Mouse (Mus musculus): ENCODE data around the gene A530016L24Rik. TPM values are rescaled to one million over a fixed set of nuclear protein-coding genes. Genes with fewer than 3 reads are reported as not detected.

The A530016L24Rik gene
- polyA plus RNA-seq, 1 experiment: not detected

DNA sequence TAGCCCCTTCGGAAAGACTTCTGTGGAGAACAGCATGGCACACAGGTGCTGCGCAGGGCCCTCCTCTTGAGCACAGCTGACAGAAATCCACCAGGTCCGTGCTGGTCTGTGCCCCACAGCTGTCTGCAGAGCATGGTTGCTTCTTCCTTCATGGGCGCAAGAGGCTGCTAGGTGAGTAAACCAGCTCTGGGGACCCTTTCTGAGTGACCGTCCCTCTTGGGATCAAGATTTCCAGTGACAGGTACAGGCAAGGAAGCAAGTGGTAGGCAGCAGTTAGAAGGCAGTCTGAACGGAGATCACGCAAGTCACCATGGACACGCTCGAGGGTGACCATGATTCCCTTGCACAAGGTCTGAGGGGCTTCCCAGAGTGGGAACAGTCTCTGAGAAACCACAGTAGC lies 287 bp downstream of the A530016L24Rik start:
- Histone ChIP-seq H3K27ac (ENCODE audit: insufficient read depth, low read depth, low read length) (no peak overlapping the region), H3K4me1 (ENCODE audit: control insufficient read depth, insufficient read depth, low read length) (peaks cover 14% of the 10 kb centered on the region), H3K4me3 (ENCODE audit: insufficient read depth, low read depth, low read length) (no peak overlapping the region)
- TF ChIP-seq POLR2A (IDR thresholded peaks at IDR 0.05; ENCODE audit: insufficient read depth, low read depth, low read length) (no peak), CTCF (IDR thresholded peaks at IDR 0.05; ENCODE audit: insufficient read depth, low read depth, low read length) (no peak)
- WGBS: 97% methylated on average over 9 of the region's 9 CpGs

GRCm38 (mm10) chr12:112490444-112490939 lies 1.2 kb downstream of the A530016L24Rik start:
- Histone ChIP-seq H3K27ac (ENCODE audit: insufficient read depth, low read depth, low read length) (no peak overlapping the region), H3K4me3 (ENCODE audit: insufficient read depth, low read depth, low read length) (no peak overlapping the region), H3K4me1 (ENCODE audit: control insufficient read depth, insufficient read depth, low read length) (peaks cover 14% of the 10 kb centered on the region)
- WGBS: 67% methylated on average over 3 of the region's 3 CpGs
- TF ChIP-seq POLR2A (IDR thresholded peaks at IDR 0.05; ENCODE audit: insufficient read depth, low read depth, low read length): no peak

GRCm38 (mm10) chr12:112496136-112496535 lies 6.9 kb downstream of the A530016L24Rik start:
- Histone ChIP-seq H3K4me1 (ENCODE audit: control insufficient read depth, insufficient read depth, low read length) (peaks cover 4% of the 10 kb centered on the region), H3K4me3 (ENCODE audit: insufficient read depth, low read depth, low read length) (no peak overlapping the region), H3K27ac (ENCODE audit: insufficient read depth, low read depth, low read length) (no peak overlapping the region)
- WGBS: 66% methylated on average over 5 of the region's 5 CpGs
- no peak for TF ChIP-seq POLR2A (IDR thresholded peaks at IDR 0.05; ENCODE audit: insufficient read depth, low read depth, low read length)
- TF ChIP-seq CTCF (IDR thresholded peaks at IDR 0.05; ENCODE audit: insufficient read depth, low read depth, low read length): no peak

DNA sequence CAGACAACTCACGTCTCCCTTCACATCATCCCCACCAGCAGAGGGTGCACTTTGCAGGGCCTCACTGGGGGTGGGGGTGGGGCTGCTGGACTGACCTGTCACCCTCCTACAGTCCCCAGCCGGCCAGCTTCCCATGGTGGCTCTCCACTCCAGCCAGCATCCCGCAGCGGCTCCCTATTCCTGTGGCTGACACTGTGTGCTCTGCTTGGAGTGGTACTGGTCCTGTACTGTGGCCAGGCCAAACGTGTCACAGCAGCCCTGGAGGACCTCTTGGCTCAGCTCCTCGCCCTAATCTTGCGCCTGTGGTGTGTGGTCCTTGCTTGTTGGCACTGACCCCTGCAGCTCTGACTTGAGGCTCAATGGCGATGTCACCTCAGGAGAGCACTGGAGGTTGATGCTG lies 8.5 kb downstream of the A530016L24Rik start:
- TF ChIP-seq CTCF (IDR thresholded peaks at IDR 0.05; ENCODE audit: insufficient read depth, low read depth, low read length) (no peak), POLR2A (IDR thresholded peaks at IDR 0.05; ENCODE audit: insufficient read depth, low read depth, low read length) (no peak)
- 65% methylated on average over 8 of the region's 8 CpGs for WGBS
- H3K4me1 ChIP-seq (ENCODE audit: control insufficient read depth, insufficient read depth, low read length): no peaks in the 10 kb centered on the region

GRCm38 (mm10) chr12:112498683-112499082 lies 9.4 kb downstream of the A530016L24Rik start:
- TF ChIP-seq CTCF (IDR thresholded peaks at IDR 0.05; ENCODE audit: insufficient read depth, low read depth, low read length) (no peak), POLR2A (IDR thresholded peaks at IDR 0.05; ENCODE audit: insufficient read depth, low read depth, low read length) (no peak)
- Histone ChIP-seq H3K4me1 (ENCODE audit: control insufficient read depth, insufficient read depth, low read length) (peaks cover 6% of the 10 kb centered on the region; the same call in 1 of the 2 replicates), H3K27ac (ENCODE audit: insufficient read depth, low read depth, low read length) (no peak overlapping the region), H3K4me3 (ENCODE audit: insufficient read depth, low read depth, low read length) (no peak overlapping the region)
- 41% methylated on average over 11 of the region's 11 CpGs for WGBS

More for the DNA sequence above, 8.5 kb downstream of the A530016L24Rik start:
- no peak overlapping the region for H3K27ac ChIP-seq (ENCODE audit: insufficient read depth, low read depth, low read length)
- H3K4me3 ChIP-seq (ENCODE audit: insufficient read depth, low read depth, low read length): no peak overlapping the region

- no peak for TF ChIP-seq CTCF (IDR thresholded peaks at IDR 0.05; ENCODE audit: insufficient read depth, low read depth, low read length)
- TF ChIP-seq POLR2A (IDR thresholded peaks at IDR 0.05; ENCODE audit: insufficient read depth, low read depth, low read length): no peak
- WGBS: 53% methylated on average over 19 of the region's 19 CpGs
- Histone ChIP-seq H3K4me1 (ENCODE audit: control insufficient read depth, insufficient read depth, low read length) (peaks cover 38% of the 10 kb centered on the region), H3K4me3 (ENCODE audit: insufficient read depth, low read depth, low read length) (no peak overlapping the region), H3K27ac (ENCODE audit: insufficient read depth, low read depth, low read length) (no peak overlapping the region)
Observed at GRCm38 (mm10) chr12:112503003-112503771, 13.9 kb downstream of the A530016L24Rik start.

- Histone ChIP-seq H3K27ac (ENCODE audit: insufficient read depth, low read depth, low read length) (no peak overlapping the region), H3K4me3 (ENCODE audit: insufficient read depth, low read depth, low read length) (no peak overlapping the region), H3K4me1 (ENCODE audit: control insufficient read depth, insufficient read depth, low read length) (peaks cover 53% of the 10 kb centered on the region)
- 76% methylated on average over 6 of the region's 6 CpGs for WGBS
- TF ChIP-seq CTCF (IDR thresholded peaks at IDR 0.05; ENCODE audit: insufficient read depth, low read depth, low read length) (no peak), POLR2A (IDR thresholded peaks at IDR 0.05; ENCODE audit: insufficient read depth, low read depth, low read length) (no peak)
Observed at GRCm38 (mm10) chr12:112506267-112506666, 17.0 kb downstream of the A530016L24Rik start.

- WGBS: 50% methylated on average over 4 of the region's 4 CpGs
- TF ChIP-seq CTCF (IDR thresholded peaks at IDR 0.05; ENCODE audit: insufficient read depth, low read depth, low read length): no peak
- TF ChIP-seq POLR2A (IDR thresholded peaks at IDR 0.05; ENCODE audit: insufficient read depth, low read depth, low read length): no peak
- Histone ChIP-seq H3K4me3 (ENCODE audit: insufficient read depth, low read depth, low read length) (no peak overlapping the region), H3K4me1 (ENCODE audit: control insufficient read depth, insufficient read depth, low read length) (peaks cover 56% of the 10 kb centered on the region), H3K27ac (ENCODE audit: insufficient read depth, low read depth, low read length) (no peak overlapping the region)
Observed at GRCm38 (mm10) chr12:112507264-112507663, 18.0 kb downstream of the A530016L24Rik start.

DNA sequence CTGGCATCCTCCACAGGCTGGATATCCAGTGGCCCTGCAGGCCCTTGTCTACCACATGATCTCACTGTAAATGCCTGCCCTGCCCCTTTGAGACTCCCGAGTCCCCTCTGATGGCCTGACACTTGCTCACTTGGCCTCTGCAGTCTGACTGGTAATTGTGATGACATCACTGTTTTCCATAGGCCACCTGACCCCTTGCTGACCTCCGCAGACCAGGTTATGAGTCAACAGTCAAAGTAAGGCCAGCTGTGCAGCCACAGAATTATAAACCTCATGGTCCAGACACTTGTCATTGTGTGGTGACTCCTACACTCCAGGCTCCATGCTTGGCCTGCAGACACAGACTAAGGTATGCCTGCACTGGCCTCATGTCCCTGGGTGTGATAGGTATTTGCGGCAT lies 18.7 kb downstream of the A530016L24Rik start:
- 77% methylated on average over 3 of the region's 3 CpGs for WGBS
- Histone ChIP-seq H3K27ac (ENCODE audit: insufficient read depth, low read depth, low read length) (no peak overlapping the region), H3K4me3 (ENCODE audit: insufficient read depth, low read depth, low read length) (no peak overlapping the region; the same call in 1 of the 2 replicates), H3K4me1 (ENCODE audit: control insufficient read depth, insufficient read depth, low read length) (peaks cover 54% of the 10 kb centered on the region)
- TF ChIP-seq POLR2A (IDR thresholded peaks at IDR 0.05; ENCODE audit: insufficient read depth, low read depth, low read length) (no peak), CTCF (IDR thresholded peaks at IDR 0.05; ENCODE audit: insufficient read depth, low read depth, low read length) (no peak)
